Mouse (Mus musculus) thymus, adult 2 months (tissue): ENCODE data around the gene Opcml.

ENCODE experiments used
- CTCF ChIP-seq: fragments of 200-500 bp; IDR thresholded peaks from 2 replicates; pipeline ENCODE4 v1.5.1; 2012; ENCODE audit warnings: mild to moderate bottlenecking, control low read depth, low read length, moderate library complexity, borderline replicate concordance; ENCODE audit not compliant: control insufficient read depth, poor library complexity, insufficient read depth; ENCODE audit errors: extremely low read depth
- POLR2A ChIP-seq: fragments of 200-500 bp; IDR thresholded peaks from 2 replicates; pipeline ENCODE4 v1.6.1; 2012; ENCODE audit warnings: mild to moderate bottlenecking, low read length, control low read depth, moderate library complexity; ENCODE audit not compliant: control insufficient read depth, poor library complexity, insufficient read depth; ENCODE audit errors: extremely low read depth

DNA sequence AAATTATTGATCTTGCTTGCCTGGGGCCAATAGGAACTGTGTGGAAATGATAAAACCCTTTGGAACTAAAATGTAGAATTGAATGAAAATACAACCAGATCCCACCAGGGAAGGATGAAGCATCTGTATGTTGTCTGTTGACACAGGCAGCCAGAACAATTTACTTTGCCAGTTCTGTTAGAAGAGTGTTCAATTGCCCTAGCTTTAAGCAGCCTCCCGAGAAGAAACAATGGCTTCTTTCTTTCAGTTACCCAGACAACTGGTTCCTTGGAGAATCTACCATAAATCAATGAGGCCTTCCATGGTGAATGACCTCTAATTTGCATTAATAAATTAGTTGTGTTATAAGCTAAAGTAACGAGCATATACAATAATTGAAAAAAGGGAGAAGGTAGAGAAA lies 346.0 kb downstream of the Opcml start:
- TF ChIP-seq CTCF (no peak), POLR2A (no peak)
